Mouse (Mus musculus) heart, embryonic 10.5 days (tissue): Measurements from ENCODE around the gene Chkb. TPM values are rescaled to one million over a fixed set of nuclear protein-coding genes. Genes with fewer than 3 reads are reported as not detected.

ENCODE experiments used
- DNase-seq: peaks from one replicate; pipeline ENCODE4 v3.0.0-alpha.2; 2017; ENCODE audit warnings: low spot score
- H3K27ac ChIP-seq: fragments of 300-500 bp; sonication (generic); 2 replicates; pipeline ENCODE4 v1.5.1; 2016; ENCODE audit warnings: mild to moderate bottlenecking
- H3K27me3 ChIP-seq: fragments of 300-500 bp; sonication (generic); 2 replicates; pipeline ENCODE4 v1.6.1; 2016; ENCODE audit warnings: mild to moderate bottlenecking; ENCODE audit not compliant: poor library complexity, insufficient read depth, severe bottlenecking
- H3K36me3 ChIP-seq: fragments of 300-500 bp; sonication (generic); 2 replicates; pipeline ENCODE4 v1.6.1; 2016; ENCODE audit warnings: mild to moderate bottlenecking, moderate library complexity
- H3K4me1 ChIP-seq: fragments of 300-500 bp; sonication (generic); 2 replicates; pipeline ENCODE4 v1.6.1; 2016; ENCODE audit warnings: mild to moderate bottlenecking
- H3K4me3 ChIP-seq: fragments of 300-500 bp; sonication (generic); 2 replicates; pipeline ENCODE4 v1.5.1; 2016; ENCODE audit warnings: mild to moderate bottlenecking, moderate library complexity
- H3K9me3 ChIP-seq: fragments of 300-500 bp; sonication (generic); 2 replicates; pipeline ENCODE4 v1.6.1; 2016; ENCODE audit warnings: mild to moderate bottlenecking, moderate library complexity
- WGBS: fragments of 180-500 bp; shearing (Covaris S2); methylation state at CpG from one replicate; pipeline ENCODE4 v1.1.7; 2016; 5-methylcytosine and 5-hydroxymethylcytosine counted together
- polyA plus RNA-seq: library from polyadenylated mRNA; unstranded; fragments of >200 nt; fragmentation: Nextera tagmentation; extraction: Ambion mirVana; gene quantifications from 2 replicates; pipeline ENCODE4 v1.2.1, GENCODE M21; 2016

Gene Chkb
- polyA plus RNA-seq, 1 experiment from 2014 or later: 64.8 TPM

GRCm38 (mm10) chr15:89415282-89415681 is 14.4 kb downstream of the Chkb start:
- H3K36me3 ChIP-seq: peaks cover 42% of the 10 kb centered on the region
- no peak for DNase-seq
- H3K27ac ChIP-seq: peak overlapping the region; percentile 70; the same call in 1 of the 2 replicates
- H3K4me1 ChIP-seq: peaks cover 10% of the 10 kb centered on the region; the same call in 1 of the 2 replicates
- no peaks in the 10 kb centered on the region for H3K27me3 ChIP-seq
- H3K9me3 ChIP-seq: no peaks in the 10 kb centered on the region
- WGBS: 39% methylated on average over 8 of the region's 8 CpGs
- peak overlapping the region; percentile 22; the same call in 1 of the 2 replicates for H3K4me3 ChIP-seq

DNA sequence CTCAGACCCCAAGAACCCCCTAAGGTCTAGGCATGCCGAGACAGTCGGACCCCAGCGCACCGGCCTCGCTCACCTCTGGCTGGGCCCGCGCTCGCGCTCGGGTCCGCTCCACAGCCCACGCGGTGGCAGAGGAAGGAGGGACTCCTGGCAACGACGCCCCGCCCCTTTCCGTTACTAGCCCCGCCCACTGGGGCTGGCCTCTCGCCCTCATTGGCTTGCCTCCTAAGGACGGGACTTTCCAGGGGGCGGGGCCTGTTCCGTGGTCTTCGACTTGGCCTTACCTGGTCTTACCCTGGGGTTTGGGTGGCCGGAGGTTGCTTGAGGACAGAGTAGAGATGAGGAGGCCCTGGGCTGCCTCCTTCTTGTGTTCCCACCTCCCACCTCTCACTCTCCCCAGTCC is 19.6 kb downstream of the Chkb start, which contains the start of gene Syce3:
Syce3 (minus strand) TSS at position 386 of the 400 bp plus-strand sequence.
- Histone ChIP-seq H3K4me1 (peaks cover 4% of the 10 kb centered on the region; the same call in 1 of the 2 replicates), H3K27me3 (no peaks in the 10 kb centered on the region), H3K9me3 (0 out of 2 replicates have a peak, but pooled peaks cover 8% of the 10 kb centered on the region), H3K4me3 (no peak within 1 kb of the TSS), H3K36me3 (no peaks in the 10 kb centered on the region), H3K27ac (no peak within 1 kb of the TSS)
- DNase-seq: peak; percentile 69
- WGBS: 80% methylated on average over 24 of the region's 24 CpGs

DNA sequence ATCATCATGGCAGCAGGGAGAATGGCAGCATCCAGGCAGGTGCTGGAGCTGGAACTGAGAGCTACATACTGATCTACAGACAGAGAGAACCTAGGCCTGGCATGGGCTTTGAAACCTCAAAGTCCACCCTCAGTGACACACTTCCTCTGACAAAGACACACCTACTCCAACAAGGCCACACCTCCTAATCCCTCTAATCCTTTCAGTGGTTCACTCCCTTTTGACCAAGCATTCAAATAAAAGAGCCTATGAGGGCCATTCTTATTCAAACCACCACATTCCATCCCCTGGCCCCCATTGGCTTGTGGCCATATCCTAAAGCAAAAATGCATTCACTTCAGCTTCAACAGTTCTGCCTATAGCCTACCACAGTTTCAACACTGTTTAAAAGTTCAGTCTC is 23.0 kb downstream of the Chkb start:
- Histone ChIP-seq H3K4me3 (no peak overlapping the region), H3K27ac (no peak overlapping the region), H3K9me3 (0 out of 2 replicates have a peak, but pooled peaks cover 8% of the 10 kb centered on the region), H3K4me1 (no peaks in the 10 kb centered on the region), H3K27me3 (no peaks in the 10 kb centered on the region), H3K36me3 (no peaks in the 10 kb centered on the region)
- no peak for DNase-seq

- 81% methylated on average over 10 of the region's 10 CpGs for WGBS
- H3K4me3 ChIP-seq: no peak overlapping the region
- H3K27ac ChIP-seq: no peak overlapping the region
- H3K4me1 ChIP-seq: no peaks in the 10 kb centered on the region
- no peaks in the 10 kb centered on the region for H3K27me3 ChIP-seq
- H3K36me3 ChIP-seq: no peaks in the 10 kb centered on the region
- 0 out of 2 replicates have a peak, but pooled peaks cover 6% of the 10 kb centered on the region for H3K9me3 ChIP-seq
- no peak for DNase-seq
These were observed 24.7 kb downstream of the Chkb start for GRCm38 (mm10) chr15:89404831-89405623.

GRCm38 (mm10) chr15:89402471-89402870 is 27.2 kb downstream of the Chkb start:
- Histone ChIP-seq H3K9me3 (no peaks in the 10 kb centered on the region), H3K4me1 (no peaks in the 10 kb centered on the region), H3K36me3 (no peaks in the 10 kb centered on the region), H3K27me3 (no peaks in the 10 kb centered on the region), H3K4me3 (no peak overlapping the region), H3K27ac (no peak overlapping the region)
- 79% methylated on average over 1 of the region's 1 CpGs for WGBS
- DNase-seq: no peak

- Histone ChIP-seq H3K27ac (no peak overlapping the region), H3K9me3 (no peaks in the 10 kb centered on the region), H3K4me3 (no peak overlapping the region), H3K36me3 (no peaks in the 10 kb centered on the region), H3K4me1 (no peaks in the 10 kb centered on the region), H3K27me3 (no peaks in the 10 kb centered on the region)
- 56% methylated on average over 1 of the region's 1 CpGs for WGBS
- no peak for DNase-seq
These were observed 30.0 kb downstream of the Chkb start for GRCm38 (mm10) chr15:89399716-89400115.

GRCm38 (mm10) chr15:89398146-89398545 is 31.6 kb downstream of the Chkb start:
- no peaks in the 10 kb centered on the region for H3K4me1 ChIP-seq
- H3K36me3 ChIP-seq: no peaks in the 10 kb centered on the region
- WGBS: 84% methylated on average over 2 of the region's 2 CpGs
- no peaks in the 10 kb centered on the region for H3K27me3 ChIP-seq
- H3K9me3 ChIP-seq: no peaks in the 10 kb centered on the region
- no peak overlapping the region for H3K27ac ChIP-seq
- DNase-seq: no peak
- no peak overlapping the region for H3K4me3 ChIP-seq

DNA sequence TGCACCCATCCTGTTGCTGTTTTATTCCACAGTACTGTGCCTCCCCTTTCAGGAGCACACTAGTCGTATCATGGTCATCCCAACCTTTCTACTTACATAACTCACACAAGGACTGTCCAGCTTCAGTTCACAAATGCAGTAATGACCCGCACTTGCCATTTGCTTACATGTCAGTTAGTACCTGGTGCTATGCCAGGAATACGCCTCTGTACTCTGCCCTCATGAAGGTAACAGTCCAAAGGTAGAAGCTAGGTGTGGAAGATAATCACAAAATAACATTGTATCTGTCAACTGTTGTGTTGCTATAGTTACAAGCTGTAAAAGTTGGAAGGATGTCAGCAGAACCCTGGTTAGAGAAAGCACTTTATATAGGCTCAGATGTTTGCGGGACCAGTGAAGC is 32.8 kb downstream of the Chkb start:
- Histone ChIP-seq H3K9me3 (no peaks in the 10 kb centered on the region), H3K27me3 (no peaks in the 10 kb centered on the region), H3K4me3 (no peak overlapping the region), H3K4me1 (no peaks in the 10 kb centered on the region), H3K27ac (no peak overlapping the region), H3K36me3 (no peaks in the 10 kb centered on the region)
- WGBS: 82% methylated on average over 4 of the region's 4 CpGs
- no peak for DNase-seq

DNA sequence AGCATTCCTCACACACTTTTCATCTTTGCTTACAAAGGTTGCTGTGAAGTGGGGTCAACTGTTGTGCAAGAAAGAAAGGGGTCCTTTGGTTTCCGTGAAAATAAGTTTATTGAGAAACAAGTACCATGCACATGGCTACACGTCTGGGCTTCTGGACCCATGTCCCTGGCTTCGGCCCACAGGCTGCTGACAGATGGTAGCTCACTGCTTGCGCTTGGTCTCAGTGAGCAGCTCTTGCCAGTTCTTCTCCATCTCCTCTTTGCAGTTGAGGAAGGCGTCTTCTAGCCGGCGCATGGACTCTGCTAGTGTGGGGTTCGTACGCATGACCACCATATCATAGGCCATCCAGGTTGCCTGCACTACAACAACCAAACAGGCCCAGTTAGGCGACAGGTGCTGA is 39.6 kb downstream of the Chkb start:
- Histone ChIP-seq H3K4me3 (no peak overlapping the region), H3K36me3 (no peaks in the 10 kb centered on the region), H3K27ac (no peak overlapping the region), H3K4me1 (no peaks in the 10 kb centered on the region), H3K27me3 (peaks cover 37% of the 10 kb centered on the region), H3K9me3 (no peaks in the 10 kb centered on the region)
- WGBS: 89% methylated on average over 10 of the region's 10 CpGs
- DNase-seq: no peak

GRCm38 (mm10) chr15:89387127-89387526 is 42.6 kb downstream of the Chkb start:
- WGBS: 41% methylated on average over 12 of the region's 12 CpGs
- no peak overlapping the region for H3K4me3 ChIP-seq
- no peak for DNase-seq
- peaks cover 52% of the 10 kb centered on the region for H3K27me3 ChIP-seq
- H3K36me3 ChIP-seq: no peaks in the 10 kb centered on the region
- no peak overlapping the region for H3K27ac ChIP-seq
- no peaks in the 10 kb centered on the region for H3K9me3 ChIP-seq
- H3K4me1 ChIP-seq: no peaks in the 10 kb centered on the region

- Histone ChIP-seq H3K27ac (no peak within 1 kb of the TSS), H3K36me3 (no peaks in the 10 kb centered on the region), H3K4me3 (no peak within 1 kb of the TSS), H3K27me3 (peaks cover 73% of the 10 kb centered on the region), H3K9me3 (no peaks in the 10 kb centered on the region), H3K4me1 (peaks cover under 1% of the 10 kb centered on the region)
- DNase-seq: no peak
- WGBS: 79% methylated on average over 7 of the region's 7 CpGs
These were observed 45.1 kb downstream of the Chkb start, which contains the start of gene Klhdc7b for GRCm38 (mm10) chr15:89384617-89385016. Gene Klhdc7b, plus strand, starts transcription at chr15:89384917.

GRCm38 (mm10) chr15:89379429-89379828 is 50.3 kb downstream of the Chkb start:
- Histone ChIP-seq H3K4me3 (peak overlapping the region; percentile 60), H3K9me3 (no peaks in the 10 kb centered on the region), H3K4me1 (peaks cover 29% of the 10 kb centered on the region), H3K27me3 (peaks cover 69% of the 10 kb centered on the region), H3K36me3 (no peaks in the 10 kb centered on the region), H3K27ac (peak overlapping the region; percentile 59)
- no peak for DNase-seq
- WGBS: 8% methylated on average over 10 of the region's 10 CpGs

- Histone ChIP-seq H3K9me3 (no peaks in the 10 kb centered on the region), H3K36me3 (no peaks in the 10 kb centered on the region), H3K27me3 (peaks cover 68% of the 10 kb centered on the region), H3K27ac (peak within 1 kb of the TSS; percentile 59), H3K4me1 (peaks cover 33% of the 10 kb centered on the region), H3K4me3 (peak within 1 kb of the TSS; percentile 60)
- WGBS: under 1% methylated on average over 33 of the region's 33 CpGs
- DNase-seq: no peak
These were observed 50.8 kb downstream of the Chkb start, which contains the start of gene Odf3b for GRCm38 (mm10) chr15:89378831-89379401. Gene Odf3b, minus strand, starts transcription at chr15:89379282.
